Mouse (Mus musculus) ES-E14 (cell line): ENCODE data around the gene Pspn.

Experiments used
- CHD2 ChIP-seq: IDR thresholded peaks from 2 replicates; pipeline ENCODE4 v1.6.1; 2014; ENCODE audit warnings: mild to moderate bottlenecking, low read depth, low read length, inconsistent platforms
- ZNF384 ChIP-seq: IDR thresholded peaks from 2 replicates; pipeline ENCODE4 v1.6.1; 2012; ENCODE audit warnings: low read depth, low read length, inconsistent platforms

GRCm38 (mm10) chr17:57001228-57001627 lies 1.4 kb upstream of the Pspn start:
- no peak for TF ChIP-seq CHD2
- TF ChIP-seq ZNF384, result 0 out of 2 replicates have a peak, but pooled peaks have one; percentile 14
